Mouse (Mus musculus): ENCODE data around the gene March7.

March7 gene

DNA sequence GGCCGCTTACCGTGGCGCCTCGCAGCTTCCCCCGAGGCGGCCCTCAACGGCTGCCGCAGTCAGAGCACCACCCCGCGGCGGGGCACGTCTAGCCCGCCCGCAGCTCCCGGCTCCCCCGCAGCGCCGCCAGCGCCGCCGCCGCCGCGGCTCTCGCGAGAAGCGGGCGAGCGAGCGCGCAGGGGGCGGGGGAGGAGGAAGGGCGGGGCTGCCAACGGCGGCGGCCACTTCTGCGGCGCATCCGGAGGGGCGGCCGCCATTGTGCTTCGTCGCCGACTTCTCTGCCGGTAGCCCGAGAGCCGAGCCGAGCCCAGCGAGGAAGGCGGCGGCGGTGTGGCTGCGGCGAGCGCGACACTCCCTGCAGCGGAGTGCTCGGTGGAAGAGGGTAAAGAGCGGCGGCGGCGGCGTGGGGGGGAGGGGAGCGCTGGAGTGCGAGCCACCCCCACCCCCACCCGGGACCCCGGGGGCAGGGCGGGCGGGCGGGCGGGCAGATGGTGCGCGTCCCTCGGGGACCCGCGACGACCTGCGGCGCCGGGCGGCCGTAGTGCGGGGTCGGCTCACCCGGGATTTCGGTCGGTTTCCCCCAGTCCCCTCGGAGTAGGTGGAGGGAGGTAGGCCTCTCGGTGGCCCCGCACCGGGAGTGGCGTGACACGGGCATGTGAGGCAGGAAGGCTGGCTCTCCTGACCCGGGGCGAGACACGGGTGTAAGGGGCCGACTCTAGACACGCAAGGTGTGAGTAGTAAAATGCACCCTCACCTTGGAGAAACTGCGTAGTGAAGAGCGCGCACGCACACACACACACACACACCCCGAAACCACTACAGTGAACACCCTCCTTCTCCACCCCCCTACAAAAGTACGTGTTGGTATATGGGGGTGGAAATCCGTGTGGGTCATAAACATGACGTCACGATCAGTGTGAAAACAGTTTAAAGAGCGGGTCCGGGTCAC lies at the start of gene March7, which contains the start of gene Baz2b:
March7 (plus strand) TSS at position 185 of the 949 bp plus-strand sequence.
Baz2b (minus strand) TSS at position 137 of the 949 bp plus-strand sequence.
- in situ Hi-C loops (cut with MboI, MseI): loop anchor here (5.0 to 10.0 kb wide), 3 partner anchors 98 to 1395 kb away; no protein-coding TSS in a partner anchor

DNA sequence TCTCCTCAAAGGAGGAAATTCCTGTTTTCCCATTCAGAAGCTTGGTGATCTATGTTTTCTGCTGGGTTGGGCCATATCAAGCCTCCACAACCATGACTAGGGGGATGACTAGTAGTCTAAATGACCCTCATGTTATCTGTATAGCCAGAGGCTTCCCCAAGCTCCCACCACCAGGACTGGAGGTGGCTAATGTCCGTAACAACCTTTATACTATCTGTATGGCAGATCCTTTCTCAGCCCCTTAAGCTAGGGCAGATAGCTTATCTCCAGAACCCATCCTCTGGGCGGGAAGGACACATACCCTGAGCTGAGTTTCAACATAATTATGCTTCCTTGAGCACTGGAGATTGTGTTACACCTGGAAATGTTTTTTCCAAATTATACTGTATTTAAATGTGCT lies 45.9 kb upstream of the March7 start:
- in situ Hi-C loops (cut with MboI, MseI): no loop called here

DNA sequence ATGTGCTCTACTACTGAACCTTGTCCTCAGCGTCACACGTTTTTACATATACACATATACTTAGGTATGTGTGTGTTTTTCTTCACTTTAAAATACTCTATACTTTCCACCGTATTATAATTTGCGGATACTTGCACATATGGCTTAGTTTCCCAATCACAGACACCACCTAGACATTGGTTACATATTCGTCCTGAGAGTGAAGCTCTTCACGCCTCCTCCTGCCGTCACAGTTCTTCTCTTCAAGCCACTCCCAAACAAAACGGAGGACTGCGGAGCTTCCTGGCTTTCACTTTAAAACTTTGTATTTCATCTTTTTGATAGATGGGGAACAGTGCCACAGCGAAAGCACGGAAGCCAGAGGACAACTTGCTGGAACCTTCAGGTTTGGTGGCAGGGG lies 44.0 kb upstream of the March7 start:
- in situ Hi-C loops (cut with MboI, MseI): no loop called here

DNA sequence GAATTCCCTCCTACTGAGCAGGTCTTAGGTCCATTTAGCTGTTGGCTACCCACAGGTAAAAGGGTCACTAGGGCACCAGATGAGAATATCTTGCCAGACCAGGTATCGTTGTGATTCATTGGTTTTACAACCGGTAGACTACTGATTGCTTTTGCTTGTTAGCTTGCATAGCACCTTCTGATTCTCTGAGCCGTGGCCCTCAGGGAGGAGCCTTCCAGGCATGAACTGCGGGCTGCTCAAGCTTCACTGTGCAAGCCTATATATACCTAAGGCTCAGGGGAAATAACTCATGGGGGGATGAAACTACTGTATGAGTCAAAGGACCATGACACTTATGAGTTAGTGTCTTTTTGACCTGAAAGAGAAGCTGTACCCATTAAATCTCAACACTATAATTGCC lies 42.8 kb upstream of the March7 start:
- in situ Hi-C loops (cut with MboI, MseI): no loop called here

DNA sequence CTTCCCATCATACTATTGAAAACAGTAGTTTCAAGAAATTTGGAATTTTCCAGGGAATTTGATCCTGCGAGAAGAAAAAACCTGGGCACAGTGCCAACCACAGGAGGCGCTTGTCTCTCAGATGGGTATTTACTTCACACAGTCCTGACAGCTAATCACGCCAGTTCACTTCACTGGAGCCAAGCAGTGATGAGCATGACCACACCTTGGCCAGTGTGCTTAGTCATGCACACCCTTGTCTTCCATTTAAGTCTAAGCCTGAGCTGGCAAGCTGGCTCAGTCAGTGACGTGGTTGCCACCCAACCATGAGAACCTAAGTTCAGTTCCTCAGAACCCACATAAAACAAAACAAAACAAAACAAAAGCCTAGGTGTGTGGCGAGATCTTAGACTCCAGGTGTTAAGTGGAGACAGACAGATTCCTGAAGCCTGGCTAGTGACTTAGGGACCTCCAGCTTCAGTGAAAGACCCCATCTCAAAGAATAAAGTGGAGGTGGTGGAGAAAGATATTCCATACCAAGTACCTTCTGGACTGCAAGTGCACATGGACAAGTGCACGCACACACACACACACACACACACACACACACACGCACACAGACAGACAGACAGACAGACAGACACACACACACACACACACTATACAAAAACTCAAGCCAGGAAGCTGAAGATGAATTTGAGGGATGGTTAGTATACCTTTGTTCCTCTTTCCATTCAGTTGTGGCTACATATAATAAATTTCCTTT lies 37.7 kb upstream of the March7 start:
- in situ Hi-C loops (cut with MboI, MseI): no loop called here

DNA sequence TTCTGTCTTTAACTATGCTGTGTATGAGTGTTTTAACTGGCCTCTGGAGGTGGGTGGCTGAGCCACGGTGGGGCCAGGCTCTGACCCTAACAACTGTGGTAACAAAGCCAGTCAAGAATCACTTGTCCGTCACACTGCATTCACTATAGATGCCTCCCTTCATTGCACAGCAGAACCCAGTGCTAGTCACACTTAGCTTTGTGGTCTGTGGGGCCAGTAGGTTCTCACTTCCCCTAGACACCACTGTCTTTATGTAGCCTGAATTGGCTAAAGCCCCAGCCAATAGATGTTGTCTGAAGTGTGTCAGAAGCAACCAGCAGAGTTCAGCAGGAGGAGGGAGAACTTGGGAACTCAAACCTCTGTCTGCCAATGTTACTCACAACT lies 37.2 kb upstream of the March7 start:
- in situ Hi-C loops (cut with MboI, MseI): no loop called here

DNA sequence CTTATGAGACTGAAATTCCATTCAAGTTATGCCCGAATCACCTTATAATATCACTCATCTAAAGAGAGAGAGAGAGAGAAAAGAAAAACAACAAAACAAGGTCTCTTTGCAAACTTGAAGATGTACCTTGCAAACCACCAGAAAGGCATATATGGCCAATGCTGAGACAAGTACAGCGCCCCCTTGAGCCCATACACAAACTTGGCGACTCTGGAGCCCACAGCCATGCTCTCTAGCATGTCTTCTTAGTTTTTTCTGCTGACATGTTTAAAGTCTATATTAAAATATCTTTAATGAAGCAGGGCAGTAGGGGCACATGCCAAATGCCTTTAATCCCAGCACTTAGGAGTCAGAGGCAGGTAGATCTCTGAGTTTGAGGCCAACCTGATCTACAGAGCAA lies 36.5 kb upstream of the March7 start:
- in situ Hi-C loops (cut with MboI, MseI): no loop called here

DNA sequence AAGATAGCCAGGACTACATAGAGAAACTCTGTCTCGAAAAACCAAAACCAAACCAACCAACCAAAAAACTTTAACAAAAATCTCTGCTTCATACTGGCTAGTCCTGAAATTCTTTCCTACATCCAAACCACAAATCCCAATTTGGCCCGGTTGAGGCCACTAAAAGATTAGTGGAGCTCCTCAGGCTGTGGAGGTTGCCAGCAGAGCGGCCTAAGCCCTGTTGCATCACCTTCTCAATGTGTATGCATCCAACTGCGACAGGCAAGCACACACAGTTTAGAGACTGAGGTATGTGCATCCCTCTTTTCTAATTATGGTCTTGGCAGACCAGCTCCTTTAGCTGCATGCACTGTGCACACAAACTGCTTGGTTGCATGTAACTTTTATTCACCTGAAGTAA lies 36.1 kb upstream of the March7 start:
- in situ Hi-C loops (cut with MboI, MseI): no loop called here

DNA sequence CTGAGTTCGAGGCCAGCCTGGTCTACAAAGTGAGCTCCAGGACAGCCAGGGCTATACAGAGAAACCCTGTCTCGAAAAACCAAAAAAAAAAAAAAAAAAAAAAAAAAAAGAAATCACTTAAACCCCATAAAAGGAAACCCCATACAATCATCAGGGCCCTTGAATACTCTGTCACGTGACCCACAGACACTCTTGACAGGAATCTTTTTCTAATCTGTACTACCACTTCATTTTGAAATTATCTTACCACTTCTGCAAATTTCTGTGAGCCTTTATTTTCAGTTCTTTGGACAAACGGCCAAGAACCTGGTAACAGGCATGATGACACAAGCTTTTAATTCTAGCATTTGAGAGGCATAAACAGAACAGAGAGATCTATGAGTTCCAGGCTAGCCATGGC lies 34.6 kb upstream of the March7 start:
- in situ Hi-C loops (cut with MboI, MseI): no loop called here

DNA sequence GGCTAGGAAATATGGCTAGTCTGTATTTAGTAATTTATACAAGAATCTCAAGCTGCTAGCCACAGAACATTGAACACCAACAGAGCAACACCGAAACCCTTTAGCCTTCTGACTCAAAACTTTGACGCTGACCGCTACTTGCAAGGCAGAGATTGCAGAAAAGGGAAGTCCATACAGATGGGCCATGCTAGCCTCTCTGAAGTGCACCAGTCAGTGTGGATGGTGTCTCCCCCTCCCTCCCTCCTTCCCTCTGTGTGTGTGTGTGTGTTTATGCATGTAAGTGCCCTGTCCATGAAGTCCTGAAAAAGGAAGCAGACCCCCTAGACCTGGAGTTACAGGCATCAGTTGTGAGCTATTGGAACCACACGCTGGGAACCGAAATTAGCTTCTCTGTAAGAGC lies 33.6 kb upstream of the March7 start:
- in situ Hi-C loops (cut with MboI, MseI): no loop called here

DNA sequence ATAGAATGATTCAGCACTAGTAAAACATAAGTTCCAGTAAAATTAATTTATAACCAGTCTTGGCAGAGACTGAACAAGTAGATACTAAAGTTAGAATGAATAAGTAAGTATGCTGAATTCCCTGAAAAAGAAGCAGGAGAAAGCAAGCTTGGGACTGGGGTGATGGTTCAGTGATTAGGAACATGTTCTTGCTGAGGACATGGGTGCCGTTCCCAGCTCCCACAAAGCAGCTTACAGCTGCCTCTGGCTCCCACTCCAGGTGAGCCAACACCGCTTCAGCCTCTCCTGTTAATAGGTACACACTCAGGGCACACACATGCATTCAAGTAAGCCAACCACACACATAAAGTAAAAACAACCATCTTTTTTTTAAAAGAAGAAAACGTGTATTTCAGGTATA lies 32.2 kb upstream of the March7 start:
- in situ Hi-C loops (cut with MboI, MseI): no loop called here

DNA sequence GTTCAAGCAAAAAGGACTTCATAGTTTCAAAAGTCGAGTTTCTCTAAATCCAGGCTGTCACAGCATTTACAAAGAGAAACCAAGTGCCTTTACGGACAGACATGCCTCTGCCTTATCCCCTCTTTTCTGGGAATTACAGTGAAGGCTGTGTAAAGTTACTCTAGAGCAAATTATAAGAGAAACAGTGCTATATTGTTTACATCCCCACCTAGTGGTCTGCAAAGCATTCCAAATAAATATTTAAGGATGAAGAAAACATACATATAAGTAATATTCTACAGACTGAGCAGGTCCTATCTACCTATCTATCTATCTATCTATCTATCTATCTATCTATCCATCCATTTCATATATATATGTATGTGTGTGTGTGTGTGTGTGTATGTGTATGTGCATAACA lies 28.0 kb upstream of the March7 start:
- in situ Hi-C loops (cut with MboI, MseI): no loop called here

DNA sequence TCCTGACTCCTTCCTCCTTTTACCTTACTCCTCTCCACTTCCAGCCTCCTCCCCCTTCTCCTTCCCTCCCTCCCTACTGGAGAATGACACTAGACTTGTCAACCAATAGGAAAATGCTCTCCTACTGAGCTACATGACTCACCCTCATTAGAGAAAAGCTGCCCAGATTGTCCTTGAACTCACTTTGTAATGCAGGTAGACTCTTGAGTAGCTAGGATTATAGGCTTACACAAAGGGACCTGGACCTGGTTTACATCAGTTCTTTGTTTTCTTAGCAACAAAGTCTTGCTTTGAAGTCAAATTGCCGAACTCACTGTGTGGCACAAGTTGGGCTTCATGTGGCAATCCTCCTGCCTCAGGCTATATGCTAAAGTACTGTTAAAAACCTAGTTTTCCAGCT lies 12.8 kb upstream of the March7 start:
- in situ Hi-C loops (cut with MboI, MseI): loop anchor here in 1 of 2 experiments (5.0 kb wide), 1 partner anchor 155 kb away; no protein-coding TSS in a partner anchor

DNA sequence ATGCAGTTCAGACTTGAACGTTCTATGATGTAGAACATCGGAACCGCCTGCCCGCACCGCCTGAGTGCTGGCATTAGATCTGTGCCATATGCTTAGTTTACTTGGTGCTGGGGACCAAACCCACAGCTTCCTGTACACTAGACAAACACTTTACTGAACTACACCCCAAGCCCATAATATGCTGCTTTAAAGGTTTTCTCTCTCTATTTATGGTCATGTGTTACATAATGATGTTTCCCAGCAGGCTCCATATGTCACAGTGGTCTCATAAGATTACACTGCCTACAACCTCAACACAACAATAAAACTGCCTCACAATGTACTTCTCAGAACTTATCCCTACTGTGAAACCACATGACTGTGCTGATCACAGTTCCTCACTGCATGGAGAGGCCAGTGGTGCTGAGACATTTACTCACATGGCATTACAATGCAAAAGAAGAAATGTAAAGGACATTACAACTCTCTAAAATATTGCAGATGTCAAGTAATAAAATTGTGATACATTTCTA lies 9.6 kb upstream of the March7 start:
- in situ Hi-C loops (cut with MboI, MseI): loop anchor here in 1 of 2 experiments (10.0 kb wide), 1 partner anchor 155 kb away; no protein-coding TSS in a partner anchor

DNA sequence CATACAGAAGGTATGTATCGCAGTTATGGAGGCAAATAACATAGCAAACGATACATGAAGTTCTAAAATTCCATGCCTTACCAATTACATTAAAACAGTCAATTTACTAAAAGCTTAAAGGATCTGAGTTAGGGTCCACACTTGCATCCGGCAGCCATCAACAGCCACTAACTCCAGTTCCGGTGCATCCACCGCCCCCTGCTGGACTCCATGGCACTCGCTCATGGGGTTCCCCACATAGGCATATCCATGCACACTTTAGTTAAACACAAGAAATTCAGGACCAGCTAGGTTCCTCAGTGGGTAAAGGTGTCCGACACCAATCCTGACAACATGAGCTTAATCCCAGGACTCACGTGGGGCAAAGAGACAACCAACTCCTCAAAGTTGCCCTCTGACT lies 9.0 kb upstream of the March7 start:
- in situ Hi-C loops (cut with MboI, MseI): loop anchor here in 1 of 2 experiments (10.0 kb wide), 1 partner anchor 156 kb away; no protein-coding TSS in a partner anchor

DNA sequence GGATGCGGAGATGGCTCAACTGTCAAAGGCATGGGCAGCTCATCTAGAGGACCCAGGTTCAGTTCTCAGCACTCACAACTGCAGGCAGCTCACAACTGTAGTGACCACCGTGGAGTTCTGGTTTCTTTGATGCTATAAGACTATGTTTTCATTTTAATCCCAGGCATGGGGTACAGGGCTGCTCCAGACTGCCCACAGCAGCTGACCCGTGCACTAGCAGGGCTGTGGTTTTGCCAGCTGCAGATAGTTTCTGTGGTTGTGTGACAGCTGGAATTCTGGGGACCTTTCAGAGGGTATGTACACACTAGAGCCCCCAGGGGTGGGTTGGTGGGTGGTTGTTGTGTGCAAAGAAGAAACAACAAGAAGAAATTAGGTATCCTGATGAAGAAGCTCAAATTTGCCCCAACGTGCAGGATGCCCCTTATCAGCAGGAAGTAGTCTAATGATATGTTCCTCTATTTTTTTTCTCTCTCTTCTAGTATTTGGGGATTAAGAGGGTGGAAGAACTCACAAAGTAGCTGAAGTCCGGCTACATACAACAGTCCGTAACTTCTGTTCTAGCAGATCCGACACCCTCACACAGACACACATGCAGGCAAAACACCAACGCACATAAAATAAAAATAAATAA lies 6.7 kb upstream of the March7 start:
- in situ Hi-C loops (cut with MboI, MseI): loop anchor here in 1 of 2 experiments (10.0 kb wide), 1 partner anchor 158 kb away; no protein-coding TSS in a partner anchor

DNA sequence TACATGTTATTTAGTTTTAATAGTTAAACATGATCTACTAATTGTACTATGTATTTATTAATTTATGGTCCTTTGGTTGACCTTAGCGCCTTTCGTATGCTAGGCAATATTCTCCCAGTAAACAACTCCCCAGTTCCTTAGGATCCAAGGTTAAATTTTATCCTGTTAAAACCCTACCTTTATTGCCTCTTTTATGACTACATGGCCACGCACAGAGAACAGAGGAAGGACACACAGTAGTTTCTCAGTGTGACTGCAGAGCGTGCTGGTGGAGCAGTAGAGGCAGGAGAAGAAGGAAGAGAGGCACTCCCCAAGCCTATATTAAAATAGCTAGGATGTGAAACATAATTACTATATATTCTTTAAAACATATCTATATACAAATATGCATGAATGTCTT lies 6.0 kb upstream of the March7 start:
- in situ Hi-C loops (cut with MboI, MseI): loop anchor here in 1 of 2 experiments (10.0 kb wide), 1 partner anchor 159 kb away; no protein-coding TSS in a partner anchor

DNA sequence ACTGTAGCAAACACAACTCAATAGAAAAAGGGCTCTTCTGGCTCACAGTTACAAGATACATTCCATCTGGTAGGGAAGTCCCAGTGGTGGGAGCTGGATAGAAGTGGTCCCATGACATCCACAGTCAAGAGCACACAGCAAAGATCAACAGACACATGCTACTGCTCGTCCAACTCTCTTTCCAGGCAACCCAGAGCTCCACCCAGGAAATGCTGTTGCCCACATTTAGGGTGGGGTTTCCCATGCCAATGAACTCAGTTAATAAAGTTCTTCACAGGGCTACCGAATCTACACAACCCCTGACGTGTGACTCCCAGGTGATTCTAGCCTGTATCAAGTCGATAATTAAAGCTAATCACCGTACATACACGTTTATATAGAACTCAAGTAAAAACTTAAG lies 5.5 kb upstream of the March7 start:
- in situ Hi-C loops (cut with MboI, MseI): loop anchor here in 1 of 2 experiments (10.0 kb wide), 1 partner anchor 159 kb away; no protein-coding TSS in a partner anchor

DNA sequence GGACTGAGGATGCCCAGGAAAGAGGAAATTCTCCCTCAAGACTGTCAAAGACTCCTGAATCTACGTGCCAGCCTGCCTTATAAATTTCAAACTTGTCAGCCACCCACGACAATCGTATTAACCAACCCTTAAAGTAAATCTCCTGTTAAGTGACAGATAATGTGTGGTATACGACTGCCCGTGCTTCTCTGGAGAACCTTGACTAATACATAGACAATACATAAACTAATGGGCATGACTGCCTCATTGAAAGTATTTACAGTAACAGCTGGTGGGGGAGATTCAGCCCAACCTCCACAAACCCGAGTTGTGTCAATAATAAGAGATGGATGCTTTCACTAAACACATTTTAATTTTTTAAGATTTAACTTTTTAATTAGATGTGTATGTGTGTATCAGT lies 3.9 kb upstream of the March7 start:
- in situ Hi-C loops (cut with MboI, MseI): loop anchor here (5.0 to 10.0 kb wide), 2 partner anchors 93 to 161 kb away; no protein-coding TSS in a partner anchor

DNA sequence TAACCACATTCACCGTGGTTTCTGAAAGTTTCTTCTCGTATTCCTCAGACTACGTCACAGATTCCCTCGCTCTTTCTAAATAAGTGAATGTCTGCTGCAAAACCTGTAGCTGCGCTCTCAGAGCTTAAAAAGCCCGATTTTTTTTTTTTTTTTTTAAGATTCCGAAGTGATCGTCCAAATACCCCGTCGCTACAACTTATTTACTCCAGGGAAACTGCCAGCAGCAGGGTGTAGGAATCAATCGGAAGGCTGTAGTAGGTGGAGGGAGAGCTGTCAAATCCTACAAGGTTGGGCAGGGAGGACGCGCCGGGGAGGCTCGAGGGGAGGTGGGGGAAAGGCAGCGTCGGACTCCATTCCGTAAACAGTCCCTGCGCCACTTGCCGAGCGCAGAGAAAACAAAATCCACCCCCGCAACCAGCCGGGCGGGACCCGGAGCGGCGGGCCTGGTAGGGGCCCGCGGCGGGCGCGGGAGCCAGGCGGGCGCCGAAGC lies 520 bp upstream of the March7 start:
- in situ Hi-C loops (cut with MboI, MseI): loop anchor here (5.0 to 10.0 kb wide), 2 partner anchors 97 to 164 kb away; no protein-coding TSS in a partner anchor

DNA sequence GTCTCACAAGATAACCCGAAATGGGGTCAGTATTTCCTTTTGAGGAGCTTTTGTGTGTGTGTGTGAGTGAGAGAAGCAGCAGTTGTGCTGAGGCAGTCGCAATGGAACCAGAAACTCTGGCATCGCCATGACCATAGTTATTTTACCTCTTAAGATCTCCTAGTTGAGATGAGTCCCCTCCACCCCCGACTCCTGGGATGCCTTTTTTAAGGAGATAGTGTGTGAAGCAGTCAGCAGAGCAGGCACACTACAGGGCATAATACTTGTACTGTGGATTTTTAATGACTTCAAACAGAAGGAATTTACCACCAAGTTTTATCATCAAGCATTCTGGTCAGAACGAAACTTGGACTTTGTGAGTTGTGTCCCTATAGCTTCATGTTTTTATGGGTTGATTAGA lies 1.1 kb downstream of the March7 start:
- in situ Hi-C loops (cut with MboI, MseI): loop anchor here in 1 of 2 experiments (10.0 kb wide), 1 partner anchor 1394 kb away; no protein-coding TSS in a partner anchor

Measured in T-helper 17 cell (primary cell).